Mouse (Mus musculus) liver, adult (tissue): Measurements from ENCODE around the gene 4921539E11Rik.

Experiments used
- GATA4 ChIP-seq: IDR thresholded peaks from 2 replicates; pipeline ENCODE4 v1.6.1; 2014; ENCODE audit warnings: mild to moderate bottlenecking, low read length; ENCODE audit not compliant: insufficient replicate concordance

The 4921539E11Rik gene

GRCm38 (mm10) chr4:103200046-103200445, 90.6 kb downstream of the 4921539E11Rik start:
- TF ChIP-seq GATA4: no peak

GRCm38 (mm10) chr4:103199086-103199485, 91.6 kb downstream of the 4921539E11Rik start:
- TF ChIP-seq GATA4: no peak

GRCm38 (mm10) chr4:103197401-103197800, 93.3 kb downstream of the 4921539E11Rik start:
- no peak for TF ChIP-seq GATA4

- no peak for TF ChIP-seq GATA4
Measured at GRCm38 (mm10) chr4:103192421-103192820, 98.2 kb downstream of the 4921539E11Rik start.

GRCm38 (mm10) chr4:103188786-103189640, 101.7 kb downstream of the 4921539E11Rik start:
- TF ChIP-seq GATA4: no peak
